Mouse (Mus musculus) stomach, postnatal 0 days (tissue): ENCODE results near the gene Slc35b4. TPM values are rescaled to one million over a fixed set of nuclear protein-coding genes. Genes with fewer than 3 reads are reported as not detected.
A peak's percentile ranks its signal among the peaks of the same experiment; 100 is the strongest.

Experiments used
- ATAC-seq: fragments of 200-750 bp; cut with Nextera tagmentation; 2 replicates; pipeline ENCODE4 v1.8.0; 2017; ENCODE audit not compliant: low FRiP score, low TSS enrichment
- DNase-seq: peaks from one replicate; pipeline ENCODE4 v3.0.0-alpha.2; 2016; ENCODE audit warnings: low spot score
- H3K27ac ChIP-seq: fragments of 300-500 bp; sonication (generic); replicated peaks from 2 replicates; pipeline ENCODE4 v1.5.1; 2014; ENCODE audit warnings: mild to moderate bottlenecking, control low read depth
- H3K27me3 ChIP-seq: fragments of 300-500 bp; sonication (generic); 2 replicates; pipeline ENCODE4 v1.6.1; 2014; ENCODE audit warnings: low read length; ENCODE audit not compliant: control insufficient read depth, insufficient read depth
- H3K36me3 ChIP-seq: fragments of 300-500 bp; sonication (generic); 2 replicates; pipeline ENCODE4 v1.6.1; 2014; ENCODE audit warnings: low read length, mixed read lengths; ENCODE audit not compliant: control insufficient read depth, insufficient read depth
- H3K4me1 ChIP-seq: fragments of 300-500 bp; sonication (generic); replicated peaks from 2 replicates; pipeline ENCODE4 v1.6.1; 2014; ENCODE audit warnings: antibody characterized with exemption; ENCODE audit not compliant: control insufficient read depth, insufficient read depth
- H3K4me2 ChIP-seq: fragments of 300-500 bp; sonication (generic); replicated peaks from 2 replicates; pipeline ENCODE4 v1.6.1; 2014; ENCODE audit warnings: low read depth, mild to moderate bottlenecking, control low read depth, moderate library complexity
- H3K4me3 ChIP-seq: fragments of 300-500 bp; sonication (generic); 2 replicates; pipeline ENCODE4 v1.5.1; 2014; ENCODE audit warnings: low read depth, low read length, control low read depth
- H3K9ac ChIP-seq: fragments of 300-500 bp; sonication (generic); 2 replicates; pipeline ENCODE4 v1.6.1; 2014; ENCODE audit warnings: mild to moderate bottlenecking, low read length, control low read depth, mixed read lengths
- H3K9me3 ChIP-seq: fragments of 300-500 bp; sonication (generic); 2 replicates; pipeline ENCODE4 v1.6.1; 2016; ENCODE audit warnings: low read length; ENCODE audit not compliant: control insufficient read depth
- CTCF ChIP-seq: IDR thresholded peaks from 2 replicates; pipeline ENCODE4 v1.5.1; 2016; ENCODE audit warnings: antibody characterized with exemption, low read depth, mild to moderate bottlenecking, moderate library complexity
- EP300 ChIP-seq: optimal IDR thresholded peaks from 2 replicates; pipeline ENCODE3; 2016; ENCODE audit warnings: antibody characterized with exemption
- WGBS: fragments of 180-500 bp; shearing (Covaris S2); extraction: QIAGEN DNeasy Blood & Tissue Kit; methylation state at CpG from one replicate; pipeline ENCODE4 v1.1.7; 2014; 5-methylcytosine and 5-hydroxymethylcytosine counted together
- polyA plus RNA-seq: library from polyadenylated mRNA; unstranded; fragments of >200 nt; fragmentation: Nextera tagmentation; extraction: Ambion mirVana; gene quantifications from 2 replicates; pipeline ENCODE4 v1.2.1, GENCODE M21; 2015

Gene Slc35b4
- polyA plus RNA-seq, 1 experiment from 2014 or later = 18.7 TPM

DNA sequence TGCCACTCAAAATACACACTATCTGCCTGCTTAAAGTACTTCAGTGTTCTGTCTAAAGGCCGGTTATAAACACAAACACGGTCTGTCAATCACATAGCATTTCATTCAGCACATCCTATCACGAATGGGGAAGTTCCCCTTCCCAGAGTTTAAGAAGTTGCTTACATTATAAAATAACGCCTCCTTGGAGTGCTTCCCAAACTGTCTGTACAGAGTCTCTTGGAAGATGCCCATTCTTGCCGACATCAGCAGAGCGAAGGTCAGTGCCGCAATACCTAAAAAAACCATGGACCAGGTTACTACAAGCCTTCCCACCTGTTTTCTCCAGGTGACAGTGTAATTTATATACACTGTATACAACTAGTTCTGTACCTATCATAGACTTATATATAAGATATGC lies 15.4 kb downstream of the Slc35b4 start:
- Histone ChIP-seq H3K9me3 (no peaks in the 10 kb centered on the region), H3K9ac (no peak overlapping the region), H3K4me2 (no peak overlapping the region), H3K27me3 (no peaks in the 10 kb centered on the region), H3K36me3 (peaks cover 22% of the 10 kb centered on the region), H3K4me3 (no peak overlapping the region), H3K27ac (no peak overlapping the region), H3K4me1 (no peaks in the 10 kb centered on the region)
- no peak for ATAC-seq
- TF ChIP-seq CTCF = no peak
- no peak for DNase-seq
- 77% methylated on average over 7 of the region's 7 CpGs for WGBS

DNA sequence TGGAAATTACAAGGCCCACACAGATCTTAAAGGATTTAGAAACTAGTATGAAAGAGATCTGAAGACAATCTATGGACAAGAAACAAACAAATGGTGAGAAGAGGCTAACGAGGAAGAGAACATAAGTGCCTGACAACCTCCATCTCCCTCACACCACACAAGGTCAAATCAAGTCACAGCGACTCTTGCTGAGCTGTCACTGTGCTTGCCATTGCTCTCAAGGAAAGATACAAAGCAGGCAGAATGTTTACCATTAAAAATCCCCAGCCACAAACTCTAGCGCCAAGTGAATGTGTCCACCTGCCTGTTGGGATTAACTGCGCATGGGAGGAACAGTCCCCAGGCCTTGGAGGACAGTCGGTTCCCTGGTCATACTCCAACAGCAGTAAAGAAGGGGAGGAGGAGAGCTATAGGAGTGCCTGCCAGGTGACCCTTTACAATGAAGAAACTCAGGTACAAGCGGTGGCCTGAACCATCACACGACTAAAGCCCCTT lies 16.0 kb downstream of the Slc35b4 start:
- H3K9me3 ChIP-seq = no peaks in the 10 kb centered on the region
- DNase-seq (no peak), ATAC-seq (no peak)
- no peaks in the 10 kb centered on the region for H3K27me3 ChIP-seq
- H3K4me2 ChIP-seq = no peak overlapping the region
- H3K36me3 ChIP-seq = peaks cover 18% of the 10 kb centered on the region
- TF ChIP-seq EP300 = no peak
- no peak for TF ChIP-seq CTCF
- H3K4me1 ChIP-seq = no peaks in the 10 kb centered on the region
- H3K9ac ChIP-seq = no peak overlapping the region
- no peak overlapping the region for H3K27ac ChIP-seq
- WGBS = 84% methylated on average over 7 of the region's 7 CpGs
- no peak overlapping the region for H3K4me3 ChIP-seq

- WGBS = 55% methylated on average over 23 of the region's 23 CpGs
- no peaks in the 10 kb centered on the region for H3K9me3 ChIP-seq
- TF ChIP-seq EP300 (no peak), CTCF (no peak)
- no peak overlapping the region for H3K27ac ChIP-seq
- no peaks in the 10 kb centered on the region for H3K4me1 ChIP-seq
- no peak overlapping the region for H3K4me3 ChIP-seq
- H3K27me3 ChIP-seq = no peaks in the 10 kb centered on the region
- H3K36me3 ChIP-seq = peaks cover 14% of the 10 kb centered on the region
- no peak overlapping the region for H3K9ac ChIP-seq
- ATAC-seq = no peak
- no peak overlapping the region for H3K4me2 ChIP-seq
- no peak for DNase-seq
Measured at GRCm38 (mm10) chr6:34159998-34160815, 16.7 kb downstream of the Slc35b4 start.

- Histone ChIP-seq H3K4me3 (no peak overlapping the region), H3K27ac (no peak overlapping the region), H3K4me2 (no peak overlapping the region), H3K4me1 (peaks cover 14% of the 10 kb centered on the region), H3K27me3 (no peaks in the 10 kb centered on the region), H3K9me3 (no peaks in the 10 kb centered on the region), H3K9ac (no peak overlapping the region), H3K36me3 (peaks cover 14% of the 10 kb centered on the region; the same call in 1 of the 2 replicates)
- TF ChIP-seq EP300 (no peak), CTCF (no peak)
- peak; percentile 32; the same call in 1 of the 2 replicates for ATAC-seq
- 85% methylated on average over 14 of the region's 14 CpGs for WGBS
- no peak for DNase-seq
Measured at GRCm38 (mm10) chr6:34156841-34157748, 19.8 kb downstream of the Slc35b4 start.

DNA sequence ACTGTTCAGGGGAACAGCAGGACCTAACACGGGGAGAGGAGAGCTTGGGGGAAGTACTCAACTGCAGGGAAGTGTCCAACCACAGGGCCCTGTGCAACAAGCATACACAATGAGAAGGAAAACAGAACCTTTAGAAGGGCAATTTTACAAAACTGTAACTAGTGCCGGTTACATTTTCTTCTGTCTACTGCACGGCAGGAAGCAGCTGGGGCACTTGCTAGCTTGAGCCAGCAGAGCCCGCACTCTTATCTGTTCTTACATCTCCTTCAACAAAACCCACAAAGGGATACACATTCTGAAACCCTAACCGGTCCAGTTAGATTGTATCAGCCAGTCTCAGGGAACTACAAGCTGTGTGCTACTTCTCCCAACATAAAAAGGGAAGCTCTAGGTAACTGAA lies 20.9 kb downstream of the Slc35b4 start:
- Histone ChIP-seq H3K36me3 (peaks cover 14% of the 10 kb centered on the region; the same call in 1 of the 2 replicates), H3K4me3 (no peak overlapping the region), H3K9ac (no peak overlapping the region), H3K27ac (no peak overlapping the region), H3K27me3 (no peaks in the 10 kb centered on the region), H3K4me2 (no peak overlapping the region), H3K9me3 (no peaks in the 10 kb centered on the region), H3K4me1 (peaks cover 14% of the 10 kb centered on the region)
- DNase-seq (no peak), ATAC-seq (no peak)
- 49% methylated on average over 5 of the region's 5 CpGs for WGBS
- TF ChIP-seq EP300 (no peak), CTCF (no peak)
